Mouse (Mus musculus): ENCODE results near the gene B830017H08Rik.

B830017H08Rik gene

GRCm38 (mm10) chr16:17804449-17804912 is 28.4 kb upstream of the B830017H08Rik start:
- ChIA-PET CTCF (interaction anchor here in 3 of 4 experiments (0.5 to 1.6 kb wide), 19 partner anchors 8 to 1589 kb away, joined by 3 to 21 read pairs (median 4); partner anchors contain the start of genes Klhl22 (in 1 of the 3) and P2rx6 (in 1 of the 3)), POLR2A (interaction anchor here in 3 of 4 experiments (0.6 to 4.0 kb wide), 36 partner anchors 8 to 1008 kb away, joined by 3 to 17 read pairs (median 4); partner anchors contain the start of genes Klhl22 (in 2 of the 3), Cdc45 (in 1 of the 3), Gm20518 (in 1 of the 3) and Scarf2 (in 1 of the 3))

DNA sequence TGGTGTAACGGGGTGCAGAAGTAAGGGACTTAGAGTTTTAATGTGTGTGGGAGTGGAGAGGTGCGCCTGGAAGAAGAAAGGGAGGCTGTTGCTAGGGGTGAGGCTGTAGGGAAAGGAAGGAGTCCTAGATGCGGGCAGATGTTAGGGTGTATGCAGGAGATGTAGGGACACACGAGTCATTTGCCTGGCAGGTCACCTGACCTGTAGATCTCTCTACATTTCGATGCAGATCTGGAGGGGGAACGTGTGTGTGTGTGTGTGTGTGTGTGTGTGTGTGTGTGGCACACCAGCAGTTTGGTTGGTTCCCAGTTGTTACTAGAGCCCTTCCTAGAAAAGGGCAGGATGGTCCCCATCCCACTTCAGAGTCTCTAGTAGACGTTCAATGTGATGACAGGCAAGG is 27.9 kb upstream of the B830017H08Rik start:
- POLR2A ChIA-PET: interaction anchor here in 3 of 4 experiments (0.6 to 4.0 kb wide), 38 partner anchors 8 to 1007 kb away, joined by 3 to 33 read pairs (median 4); partner anchors contain the start of genes Klhl22 (in 2 of the 3), Scarf2 (in 2 of the 3), Cdc45 (in 1 of the 3) and Gm20518 (in 1 of the 3)
- CTCF ChIA-PET: interaction anchor here (0.5 to 2.9 kb wide), 21 partner anchors 7 to 1590 kb away, joined by 3 to 21 read pairs (median 5); partner anchors contain the start of genes Klhl22 (in 1 of the 4) and P2rx6 (in 1 of the 4)

GRCm38 (mm10) chr16:17806581-17807191 is 26.2 kb upstream of the B830017H08Rik start:
- ChIA-PET POLR2A (interaction anchor here in 3 of 4 experiments (0.6 to 4.0 kb wide), 17 partner anchors 9 to 298 kb away, joined by 3 to 33 read pairs (median 5); partner anchors contain the start of genes Klhl22 (in 2 of the 3), Scarf2 (in 2 of the 3) and Lztr1 (in 1 of the 3)), CTCF (interaction anchor here in 3 of 4 experiments (0.5 to 3.2 kb wide), 10 partner anchors 9 to 249 kb away, joined by 3 to 12 read pairs (median 3); partner anchors contain the start of gene Dgcr6 (in 1 of the 3))

DNA sequence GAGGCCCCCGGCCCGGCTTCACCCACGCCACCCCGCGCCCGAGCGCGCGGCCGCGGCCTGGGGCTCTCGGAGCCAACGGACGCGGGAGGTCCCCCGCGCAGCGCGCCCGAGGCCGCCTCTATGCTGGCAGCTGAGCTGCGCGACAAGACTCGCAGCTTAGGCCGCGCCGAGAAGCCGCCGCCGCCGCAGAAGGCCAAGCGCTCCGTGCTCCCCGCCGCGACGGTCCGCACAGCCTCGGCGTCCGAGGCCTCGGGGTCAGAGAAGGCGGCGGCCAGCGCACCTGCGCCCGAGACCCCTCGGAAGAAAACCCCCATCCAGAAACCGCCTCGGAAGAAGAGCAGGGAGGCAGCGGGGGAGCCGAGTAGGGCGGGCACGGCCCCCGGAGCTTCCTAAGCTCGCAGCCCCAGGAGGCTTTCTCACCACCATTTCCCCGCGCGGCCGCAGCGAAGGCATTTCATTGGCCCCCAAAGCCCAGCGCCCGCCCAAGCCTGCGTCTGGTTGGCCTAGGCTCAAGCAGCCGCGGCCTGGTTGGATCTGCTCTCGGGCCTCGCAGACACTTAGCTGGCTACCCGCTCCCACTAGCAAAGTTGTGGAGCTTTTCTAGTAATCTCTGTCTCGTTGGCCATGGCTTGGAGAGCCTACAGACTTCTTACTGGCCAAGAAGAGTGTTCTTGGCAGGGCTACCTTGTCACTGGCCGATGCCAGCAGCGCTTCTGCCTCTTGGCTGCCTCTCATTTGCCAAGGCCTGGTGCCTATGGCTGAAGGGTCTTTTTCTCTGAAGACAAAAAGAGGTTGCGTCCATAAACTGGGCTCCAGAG is 25.5 kb upstream of the B830017H08Rik start:
- CTCF ChIA-PET: interaction anchor here in 3 of 4 experiments (0.5 to 3.2 kb wide), 17 partner anchors 8 to 249 kb away, joined by 3 to 12 read pairs (median 3); no protein-coding TSS in a partner anchor
- POLR2A ChIA-PET: interaction anchor here in 3 of 4 experiments (0.6 to 4.0 kb wide), 37 partner anchors 9 to 299 kb away, joined by 3 to 33 read pairs (median 4); partner anchors contain the start of genes Klhl22 (in 2 of the 3), Scarf2 (in 2 of the 3), Dgcr6 (in 1 of the 3) and Gm20518 (in 1 of the 3)

- POLR2A ChIA-PET: interaction anchor here in 1 of 4 experiments (0.7 to 3.9 kb wide), 2 partner anchors 12 to 119 kb away, joined by 3 to 33 read pairs; partner anchors contain the start of genes Scarf2 and Slc25a1
Observed at GRCm38 (mm10) chr16:17809125-17809524, 23.8 kb upstream of the B830017H08Rik start.

GRCm38 (mm10) chr16:17809711-17810110 is 23.2 kb upstream of the B830017H08Rik start:
- ChIA-PET CTCF (interaction anchor here in 2 of 4 experiments (0.6 to 3.2 kb wide), 4 partner anchors 21 to 409 kb away, joined by 3 to 12 read pairs (median 3); no protein-coding TSS in a partner anchor), POLR2A (interaction anchor here in 1 of 4 experiments (0.7 kb wide), 1 partner anchor 119 kb away, joined by 3 read pairs; the partner anchor contains the start of gene Slc25a1)

More at GRCm38 (mm10) chr16:17809125-17809524, 23.8 kb upstream of the B830017H08Rik start:
- CTCF ChIA-PET: interaction anchor here (0.6 to 3.2 kb wide), 5 partner anchors 22 to 748 kb away, joined by 3 to 12 read pairs (median 3); no protein-coding TSS in a partner anchor

GRCm38 (mm10) chr16:17812120-17812519 is 20.8 kb upstream of the B830017H08Rik start:
- CTCF ChIA-PET: interaction anchor here (0.6 to 4.7 kb wide), 24 partner anchors 7 to 254 kb away, joined by 3 to 20 read pairs (median 4); partner anchors contain the start of genes Klhl22 (in 2 of the 4), Med15 (in 2 of the 4), Scarf2 (in 1 of the 4) and Slc25a1 (in 1 of the 4)
- POLR2A ChIA-PET: interaction anchor here in 3 of 4 experiments (0.7 to 1.4 kb wide), 5 partner anchors 14 to 116 kb away, joined by 3 to 7 read pairs (median 3); partner anchors contain the start of gene Slc25a1 (in 1 of the 3)

GRCm38 (mm10) chr16:17813173-17813572 is 19.7 kb upstream of the B830017H08Rik start:
- POLR2A ChIA-PET: interaction anchor here in 2 of 4 experiments (0.7 to 1.4 kb wide), 2 partner anchors 115 to 623 kb away, joined by 3 to 5 read pairs; partner anchors contain the start of gene Slc25a1 (in 1 of the 2)
- CTCF ChIA-PET: interaction anchor here (0.6 to 4.7 kb wide), 13 partner anchors 9 to 1104 kb away, joined by 3 to 31 read pairs (median 5); partner anchors contain the start of gene Med15 (in 1 of the 4)

- ChIA-PET CTCF (interaction anchor here (0.8 to 4.7 kb wide), 25 partner anchors 8 to 258 kb away, joined by 3 to 31 read pairs (median 4); partner anchors contain the start of genes Klhl22 (in 2 of the 4), Med15 (in 1 of the 4) and Scarf2 (in 1 of the 4)), POLR2A (interaction anchor here (0.6 to 3.7 kb wide), 24 partner anchors 9 to 574 kb away, joined by 3 to 20 read pairs (median 4); partner anchors contain the start of genes Gm20518 (in 1 of the 4), Scarf2 (in 1 of the 4) and Slc25a1 (in 1 of the 4))
Observed at GRCm38 (mm10) chr16:17815411-17816402, 17.2 kb upstream of the B830017H08Rik start.

DNA sequence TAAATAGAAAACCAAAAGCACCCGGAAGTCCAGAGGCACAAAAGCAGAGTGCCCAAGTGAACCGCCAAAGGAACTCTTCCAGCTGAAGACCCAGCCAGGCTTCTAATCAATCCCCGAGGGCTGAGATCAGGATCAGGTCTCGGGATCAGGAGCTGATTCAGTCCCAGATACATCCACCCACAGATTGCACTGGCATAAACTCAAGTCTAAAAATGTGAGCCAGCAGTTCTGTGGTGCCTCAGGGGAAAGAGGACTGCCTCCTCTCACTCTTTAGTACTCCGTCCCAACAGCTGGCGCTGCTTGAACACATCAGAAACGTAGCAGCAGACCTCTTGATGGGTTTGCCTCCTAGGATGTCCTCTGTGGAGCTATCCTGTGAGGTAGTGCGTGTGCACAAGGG is 16.4 kb upstream of the B830017H08Rik start:
- POLR2A ChIA-PET: interaction anchor here (0.8 to 3.7 kb wide), 17 partner anchors 9 to 105 kb away, joined by 3 to 20 read pairs (median 4); partner anchors contain the start of gene Gm20518 (in 2 of the 4)
- CTCF ChIA-PET: interaction anchor here (0.8 to 4.7 kb wide), 14 partner anchors 9 to 259 kb away, joined by 3 to 31 read pairs (median 4); partner anchors contain the start of gene Klhl22 (in 1 of the 4)

GRCm38 (mm10) chr16:17826500-17826899 is 6.4 kb upstream of the B830017H08Rik start:
- POLR2A ChIA-PET: interaction anchor here in 3 of 4 experiments (0.7 to 1.4 kb wide), 6 partner anchors 10 to 296 kb away, joined by 3 to 6 read pairs (median 3); partner anchors contain the start of gene Thap7 (in 1 of the 3)
- CTCF ChIA-PET: interaction anchor here in 3 of 4 experiments (0.9 to 1.4 kb wide), 3 partner anchors 10 to 23 kb away, joined by 3 to 4 read pairs (median 3); no protein-coding TSS in a partner anchor

GRCm38 (mm10) chr16:17828229-17828628 is 4.7 kb upstream of the B830017H08Rik start:
- POLR2A ChIA-PET: interaction anchor here in 3 of 4 experiments (0.5 to 3.0 kb wide), 9 partner anchors 13 to 720 kb away, joined by 3 to 20 read pairs (median 5); partner anchors contain the start of gene Gm20518 (in 1 of the 3)

GRCm38 (mm10) chr16:17828867-17829266 is 4.1 kb upstream of the B830017H08Rik start:
- ChIA-PET CTCF (interaction anchor here in 2 of 4 experiments (0.6 to 5.0 kb wide), 7 partner anchors 14 to 108 kb away, joined by 3 to 31 read pairs (median 5); no protein-coding TSS in a partner anchor), POLR2A (interaction anchor here in 3 of 4 experiments (0.7 to 3.0 kb wide), 19 partner anchors 13 to 371 kb away, joined by 3 to 20 read pairs (median 4); partner anchors contain the start of genes Gm20518 (in 1 of the 3), Klhl22 (in 1 of the 3) and Scarf2 (in 1 of the 3))

More at GRCm38 (mm10) chr16:17828229-17828628, 4.7 kb upstream of the B830017H08Rik start:
- CTCF ChIA-PET: interaction anchor here in 1 of 4 experiments (0.6 to 5.0 kb wide), 4 partner anchors 13 to 382 kb away, joined by 3 to 31 read pairs (median 10); no protein-coding TSS in a partner anchor

GRCm38 (mm10) chr16:17830385-17831178 is 2.3 kb upstream of the B830017H08Rik start:
- ChIA-PET CTCF (interaction anchor here (0.5 to 5.0 kb wide), 13 partner anchors 15 to 372 kb away, joined by 3 to 31 read pairs (median 3); no protein-coding TSS in a partner anchor), POLR2A (interaction anchor here in 3 of 4 experiments (0.7 to 3.0 kb wide), 16 partner anchors 15 to 244 kb away, joined by 3 to 20 read pairs (median 4); partner anchors contain the start of genes Ccdc74a (in 1 of the 3), Gm20518 (in 1 of the 3) and Gsc2 (in 1 of the 3))
